Mouse (Mus musculus): ENCODE data around the gene Rfc2. TPM values are rescaled to one million over a fixed set of nuclear protein-coding genes. Genes with fewer than 3 reads are reported as not detected.

Gene Rfc2
- polyA plus RNA-seq, 2 experiments: 241 to 246 TPM

DNA sequence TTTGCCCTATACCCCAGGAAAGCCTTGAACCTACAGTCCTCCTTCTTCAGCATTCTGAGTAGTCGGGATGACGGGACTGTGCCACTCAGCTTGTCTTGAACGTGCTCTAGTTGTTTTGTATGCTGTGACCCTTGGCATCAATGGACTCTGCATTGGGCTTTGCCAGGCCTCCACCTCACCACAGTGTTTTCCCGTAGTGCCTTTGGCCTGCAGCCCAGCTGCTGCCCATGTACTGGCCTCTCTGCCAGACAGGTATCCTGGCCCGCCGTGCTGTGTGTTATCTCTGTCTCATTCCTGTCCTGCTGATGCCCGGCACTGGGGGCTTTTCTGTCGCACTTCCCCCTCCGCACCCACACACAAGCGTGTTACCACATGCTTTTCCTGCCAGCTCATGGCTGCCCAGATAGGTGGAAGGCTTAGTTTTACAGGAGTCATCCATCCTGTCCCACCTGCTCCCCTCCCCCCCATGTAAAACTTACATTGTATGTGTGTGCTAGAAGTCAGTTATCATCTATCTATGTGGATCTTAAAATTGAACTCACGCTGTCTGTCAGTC, 10.9 kb downstream of the Rfc2 start:
- 89% methylated on average over 11 of the region's 11 CpGs for WGBS
- no peaks in the 10 kb centered on the region for H3K27me3 ChIP-seq (ENCODE audit: control insufficient read depth, insufficient read depth, low read length)
- no peak overlapping the region for H3K4me2 ChIP-seq (replicated peaks; ENCODE audit: low read depth, low read length, severe bottlenecking)
- DNase-seq (ENCODE audit: low spot score) (no peak), ATAC-seq (ENCODE audit: low FRiP score, low read depth) (no peak)
- no peaks in the 10 kb centered on the region for H3K4me1 ChIP-seq (ENCODE audit: control insufficient read depth, insufficient read depth, low read length)
- peaks cover 78% of the 10 kb centered on the region for H3K36me3 ChIP-seq (ENCODE audit: control insufficient read depth, insufficient read depth, low read length)
- H3K27ac ChIP-seq (replicated peaks; ENCODE audit: low read depth, low read length): no peak overlapping the region
- no peak overlapping the region for H3K4me3 ChIP-seq (replicated peaks; ENCODE audit: low read length)
- no peaks in the 10 kb centered on the region for H3K9me3 ChIP-seq (ENCODE audit: control insufficient read depth, low read length)
- no peak overlapping the region for H3K9ac ChIP-seq (ENCODE audit: low read depth, low read length, severe bottlenecking)
- no peak for TF ChIP-seq POLR2A (IDR thresholded peaks at IDR 0.05; ENCODE audit: borderline replicate concordance, extremely low read depth, insufficient read depth, insufficient read length)

GRCm38 (mm10) chr5:134593093-134593492, 11.9 kb downstream of the Rfc2 start:
- Histone ChIP-seq H3K27ac (replicated peaks; ENCODE audit: low read depth, low read length) (no peak overlapping the region), H3K4me1 (ENCODE audit: control insufficient read depth, insufficient read depth, low read length) (no peaks in the 10 kb centered on the region), H3K4me2 (replicated peaks; ENCODE audit: low read depth, low read length, severe bottlenecking) (no peak overlapping the region), H3K9ac (ENCODE audit: low read depth, low read length, severe bottlenecking) (no peak overlapping the region), H3K36me3 (ENCODE audit: control insufficient read depth, insufficient read depth, low read length) (peaks cover 88% of the 10 kb centered on the region), H3K4me3 (replicated peaks; ENCODE audit: low read length) (no peak overlapping the region), H3K9me3 (ENCODE audit: control insufficient read depth, low read length) (no peaks in the 10 kb centered on the region), H3K27me3 (ENCODE audit: control insufficient read depth, insufficient read depth, low read length) (no peaks in the 10 kb centered on the region)
- no peak for ATAC-seq (ENCODE audit: low FRiP score, low read depth)
- 84% methylated on average over 9 of the region's 9 CpGs for WGBS
- no peak for TF ChIP-seq POLR2A (IDR thresholded peaks at IDR 0.05; ENCODE audit: borderline replicate concordance, extremely low read depth, insufficient read depth, insufficient read length)
- DNase-seq (ENCODE audit: low spot score): no peak

- TF ChIP-seq POLR2A (IDR thresholded peaks at IDR 0.05; ENCODE audit: borderline replicate concordance, extremely low read depth, insufficient read depth, insufficient read length): no peak
- Histone ChIP-seq H3K27me3 (ENCODE audit: control insufficient read depth, insufficient read depth, low read length) (no peaks in the 10 kb centered on the region), H3K9me3 (ENCODE audit: control insufficient read depth, low read length) (no peaks in the 10 kb centered on the region), H3K36me3 (ENCODE audit: control insufficient read depth, insufficient read depth, low read length) (peaks cover 67% of the 10 kb centered on the region), H3K27ac (replicated peaks; ENCODE audit: low read depth, low read length) (no peak overlapping the region), H3K4me1 (ENCODE audit: control insufficient read depth, insufficient read depth, low read length) (no peaks in the 10 kb centered on the region), H3K4me3 (replicated peaks; ENCODE audit: low read length) (no peak overlapping the region), H3K9ac (ENCODE audit: low read depth, low read length, severe bottlenecking) (no peak overlapping the region), H3K4me2 (replicated peaks; ENCODE audit: low read depth, low read length, severe bottlenecking) (no peak overlapping the region)
- ATAC-seq (ENCODE audit: low FRiP score, low read depth) (no peak), DNase-seq (ENCODE audit: low spot score) (no peak)
- WGBS: 88% methylated on average over 10 of the region's 10 CpGs
These were observed 16.5 kb downstream of the Rfc2 start for GRCm38 (mm10) chr5:134597711-134598110.

DNA sequence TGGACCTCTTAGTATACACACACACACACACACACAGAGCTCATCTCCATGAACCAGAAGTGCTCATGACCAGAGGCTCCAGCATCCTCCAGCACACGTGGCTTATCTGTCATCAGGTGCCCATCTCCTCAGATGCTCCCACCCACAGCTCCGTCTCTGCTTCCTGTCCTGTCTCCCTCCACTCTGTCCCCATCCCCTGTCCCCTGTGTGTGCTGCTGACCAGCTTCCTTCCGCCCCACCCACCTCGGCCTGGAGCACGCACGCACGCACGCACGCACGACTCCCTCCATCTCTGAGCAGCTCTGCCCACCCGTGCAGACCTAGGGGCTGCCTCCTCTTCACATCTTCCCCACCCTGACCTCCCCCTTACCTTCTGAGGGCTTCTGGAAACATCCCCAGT, 23.2 kb downstream of the Rfc2 start:
- 81% methylated on average over 11 of the region's 11 CpGs for WGBS
- DNase-seq (ENCODE audit: low spot score): no peak

DNA sequence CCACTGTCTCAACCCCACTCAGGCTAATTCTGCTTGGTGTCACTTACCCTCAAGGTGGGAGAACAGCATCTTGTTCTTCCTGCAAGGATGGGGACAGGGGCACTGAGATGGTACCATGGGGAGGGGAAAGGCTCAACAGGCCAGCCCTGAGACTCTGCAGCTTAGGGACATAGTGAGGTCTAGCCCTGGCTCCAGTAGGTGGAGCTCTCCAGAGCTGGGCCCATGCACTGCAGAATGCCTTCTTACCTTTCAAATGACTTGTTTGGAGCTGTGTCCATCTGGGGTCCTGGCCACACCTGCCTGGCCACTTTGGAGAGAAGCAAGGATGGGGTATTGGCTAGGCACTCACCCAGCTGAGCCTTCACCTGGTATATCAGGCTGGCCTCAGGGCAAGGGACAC, 25.1 kb downstream of the Rfc2 start:
- Histone ChIP-seq H3K9me3 (ENCODE audit: control insufficient read depth, low read length) (no peaks in the 10 kb centered on the region), H3K9ac (ENCODE audit: low read depth, low read length, severe bottlenecking) (no peak overlapping the region), H3K27ac (replicated peaks; ENCODE audit: low read depth, low read length) (no peak overlapping the region), H3K27me3 (ENCODE audit: control insufficient read depth, insufficient read depth, low read length) (no peaks in the 10 kb centered on the region), H3K4me1 (ENCODE audit: control insufficient read depth, insufficient read depth, low read length) (no peaks in the 10 kb centered on the region), H3K36me3 (ENCODE audit: control insufficient read depth, insufficient read depth, low read length) (no peaks in the 10 kb centered on the region), H3K4me2 (replicated peaks; ENCODE audit: low read depth, low read length, severe bottlenecking) (no peak overlapping the region), H3K4me3 (replicated peaks; ENCODE audit: low read length) (no peak overlapping the region)
- ATAC-seq (ENCODE audit: low FRiP score, low read depth) (no peak), DNase-seq (ENCODE audit: low spot score) (no peak)
- no peak for TF ChIP-seq POLR2A (IDR thresholded peaks at IDR 0.05; ENCODE audit: borderline replicate concordance, extremely low read depth, insufficient read depth, insufficient read length)

More for the DNA sequence above, 23.2 kb downstream of the Rfc2 start:
- Histone ChIP-seq H3K27me3 (ENCODE audit: control insufficient read depth, insufficient read depth, low read length) (no peaks in the 10 kb centered on the region), H3K4me3 (replicated peaks; ENCODE audit: low read length) (no peak overlapping the region), H3K36me3 (ENCODE audit: control insufficient read depth, insufficient read depth, low read length) (peaks cover 3% of the 10 kb centered on the region; the same call in 1 of the 2 replicates), H3K27ac (replicated peaks; ENCODE audit: low read depth, low read length) (no peak overlapping the region), H3K4me2 (replicated peaks; ENCODE audit: low read depth, low read length, severe bottlenecking) (no peak overlapping the region), H3K9me3 (ENCODE audit: control insufficient read depth, low read length) (no peaks in the 10 kb centered on the region), H3K4me1 (ENCODE audit: control insufficient read depth, insufficient read depth, low read length) (no peaks in the 10 kb centered on the region), H3K9ac (ENCODE audit: low read depth, low read length, severe bottlenecking) (no peak overlapping the region)
- ATAC-seq (ENCODE audit: low FRiP score, low read depth): no peak
- no peak for TF ChIP-seq POLR2A (IDR thresholded peaks at IDR 0.05; ENCODE audit: borderline replicate concordance, extremely low read depth, insufficient read depth, insufficient read length)

DNA sequence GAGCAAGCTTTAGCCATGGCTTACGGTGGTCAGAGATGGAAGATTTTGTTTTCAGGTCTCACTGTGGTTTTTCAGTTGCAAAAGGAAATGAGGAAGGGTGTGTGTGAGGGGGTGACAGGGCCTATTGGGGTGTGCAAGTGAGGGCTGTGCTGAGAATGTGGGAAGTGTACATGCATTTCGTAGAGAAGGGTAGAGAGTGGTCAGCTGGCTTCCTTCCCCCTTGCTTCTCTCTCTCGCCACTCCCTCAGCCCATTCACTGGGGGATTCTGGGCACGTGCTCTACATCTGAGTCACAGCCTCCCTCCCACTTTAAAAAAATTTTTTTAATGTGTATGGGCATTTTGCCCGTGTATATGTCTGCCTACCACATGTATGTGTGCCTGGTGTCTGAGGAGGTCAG, 26.0 kb downstream of the Rfc2 start:
- no peak overlapping the region for H3K4me3 ChIP-seq (replicated peaks; ENCODE audit: low read length)
- no peaks in the 10 kb centered on the region for H3K36me3 ChIP-seq (ENCODE audit: control insufficient read depth, insufficient read depth, low read length)
- 50% methylated on average over 5 of the region's 5 CpGs for WGBS
- H3K27ac ChIP-seq (replicated peaks; ENCODE audit: low read depth, low read length): no peak overlapping the region
- H3K9ac ChIP-seq (ENCODE audit: low read depth, low read length, severe bottlenecking): no peak overlapping the region
- TF ChIP-seq POLR2A (IDR thresholded peaks at IDR 0.05; ENCODE audit: borderline replicate concordance, extremely low read depth, insufficient read depth, insufficient read length): no peak
- H3K4me2 ChIP-seq (replicated peaks; ENCODE audit: low read depth, low read length, severe bottlenecking): no peak overlapping the region
- H3K9me3 ChIP-seq (ENCODE audit: control insufficient read depth, low read length): no peaks in the 10 kb centered on the region
- ATAC-seq (ENCODE audit: low FRiP score, low read depth) (no peak), DNase-seq (ENCODE audit: low spot score) (peak; percentile 15)
- H3K4me1 ChIP-seq (ENCODE audit: control insufficient read depth, insufficient read depth, low read length): no peaks in the 10 kb centered on the region
- H3K27me3 ChIP-seq (ENCODE audit: control insufficient read depth, insufficient read depth, low read length): no peaks in the 10 kb centered on the region

All from limb, embryonic 14.5 days (tissue).